Mouse (Mus musculus) spleen, adult 2 months (tissue): ENCODE measurements around the gene Antxr1.

ENCODE experiments used
- CTCF ChIP-seq: fragments of 200-500 bp; IDR thresholded peaks from 2 replicates; pipeline ENCODE4 v1.5.1; 2011; ENCODE audit warnings: mild to moderate bottlenecking, inconsistent platforms; ENCODE audit not compliant: insufficient read depth, insufficient read length, insufficient replicate concordance; ENCODE audit errors: extremely low read depth
- POLR2A ChIP-seq: fragments of 200-500 bp; IDR thresholded peaks from 2 replicates; pipeline ENCODE4 v1.6.1; 2011; ENCODE audit warnings: low read depth, low read length, inconsistent platforms

DNA sequence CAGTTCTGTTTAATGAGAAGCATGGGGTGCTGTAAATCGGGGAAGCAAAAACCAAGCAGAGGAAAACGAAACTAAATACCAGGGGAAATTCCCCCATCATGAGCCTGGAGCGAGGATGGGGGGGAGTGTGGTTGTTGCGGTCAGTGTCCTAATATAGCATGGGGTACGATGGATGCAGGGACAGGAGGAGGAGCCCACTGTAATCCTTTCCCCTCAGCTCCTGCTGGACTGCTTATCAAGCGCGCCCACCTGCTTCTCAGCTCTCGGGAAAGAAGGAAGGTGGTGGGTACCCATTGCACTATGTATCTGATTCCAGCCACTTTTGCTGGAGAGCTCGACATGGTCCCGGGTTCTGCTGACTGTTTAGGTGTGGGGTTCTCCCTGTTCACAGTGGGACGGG lies 151.6 kb downstream of the Antxr1 start:
- TF ChIP-seq CTCF (no peak), POLR2A (no peak)
